Mouse (Mus musculus): ENCODE data around the gene Gm11492.

DNA sequence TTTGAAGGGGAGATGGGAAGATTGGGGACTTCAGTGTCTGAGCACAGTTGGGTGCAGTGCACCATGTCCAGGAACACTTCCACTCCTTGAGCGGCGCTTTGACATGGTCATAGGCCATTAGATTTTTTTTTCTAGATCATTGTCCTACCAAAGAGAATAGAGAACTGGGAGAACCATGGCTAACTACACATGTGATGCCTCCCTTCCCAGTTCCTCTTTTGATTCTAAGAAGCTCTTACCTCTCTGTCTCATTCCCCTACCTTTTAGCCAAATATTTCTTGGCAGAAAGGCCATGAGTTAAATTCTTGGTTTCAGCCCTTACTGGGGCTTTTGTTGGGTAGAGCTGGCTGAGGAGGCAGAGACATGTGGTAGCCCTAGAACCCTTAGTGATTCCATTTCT lies 37.1 kb downstream of the Gm11492 start:
- TF ChIP-seq CTCF (IDR thresholded peaks at IDR 0.05; ENCODE audit: low read depth, low read length) (no peak), GATA1 (IDR thresholded peaks at IDR 0.05; ENCODE audit: borderline replicate concordance, low read length) (no peak)

Data from G1E (cell line).